Mouse (Mus musculus) liver, adult (tissue): ENCODE results near the gene Tamm41.

ENCODE experiments used
- GATA4 ChIP-seq: IDR thresholded peaks from 2 replicates; pipeline ENCODE4 v1.6.1; 2014; ENCODE audit warnings: mild to moderate bottlenecking, low read length; ENCODE audit not compliant: insufficient replicate concordance

The Tamm41 gene

GRCm38 (mm10) chr6:114969213-114970120 lies 68.2 kb downstream of the Tamm41 start, which contains the start of gene Vgll4:
TSS of gene Vgll4 (minus strand) at chr6:114969994.
- TF ChIP-seq GATA4: no peak

DNA sequence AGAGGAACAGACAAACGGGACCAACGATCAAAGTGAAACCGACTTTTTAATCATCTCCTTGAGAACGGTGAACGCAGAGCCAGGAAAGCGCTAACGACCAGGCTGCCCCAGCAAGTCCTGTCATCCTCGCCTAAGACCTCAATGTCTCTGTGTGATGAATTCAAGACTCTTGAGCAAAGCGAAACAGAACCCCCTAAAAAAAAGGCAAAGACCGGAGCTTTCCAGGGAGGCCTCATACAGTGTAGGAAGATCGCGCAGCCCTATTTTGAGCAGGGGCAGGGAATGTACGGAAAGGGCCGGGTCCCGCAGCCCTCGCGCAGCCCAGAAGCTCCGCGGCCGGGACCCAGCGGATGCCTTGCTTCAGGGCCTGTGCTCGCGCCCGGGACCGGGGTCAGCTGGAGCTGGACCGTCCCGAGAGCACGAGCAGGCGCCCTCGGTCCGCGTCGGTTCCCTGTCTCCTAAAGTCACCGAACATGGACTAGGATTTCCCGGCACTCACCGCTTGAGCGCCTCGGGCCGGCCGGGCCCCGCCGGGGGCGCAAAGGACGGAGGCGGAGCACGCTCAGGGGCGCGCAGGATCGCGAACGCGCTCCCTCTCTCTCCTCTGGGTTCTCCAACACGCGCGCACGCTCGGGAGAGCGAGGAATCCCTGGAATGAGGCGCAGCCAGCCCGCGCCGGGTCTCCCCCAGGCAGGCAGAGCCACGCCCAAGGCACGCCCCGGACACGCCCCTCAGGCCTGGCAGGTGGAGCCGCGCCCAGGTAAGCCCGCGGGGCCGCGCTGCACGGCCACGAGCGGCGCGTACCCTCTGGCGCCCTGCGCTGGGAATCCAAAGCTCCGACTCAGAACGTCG lies 69.1 kb downstream of the Tamm41 start:
- no peak for TF ChIP-seq GATA4

DNA sequence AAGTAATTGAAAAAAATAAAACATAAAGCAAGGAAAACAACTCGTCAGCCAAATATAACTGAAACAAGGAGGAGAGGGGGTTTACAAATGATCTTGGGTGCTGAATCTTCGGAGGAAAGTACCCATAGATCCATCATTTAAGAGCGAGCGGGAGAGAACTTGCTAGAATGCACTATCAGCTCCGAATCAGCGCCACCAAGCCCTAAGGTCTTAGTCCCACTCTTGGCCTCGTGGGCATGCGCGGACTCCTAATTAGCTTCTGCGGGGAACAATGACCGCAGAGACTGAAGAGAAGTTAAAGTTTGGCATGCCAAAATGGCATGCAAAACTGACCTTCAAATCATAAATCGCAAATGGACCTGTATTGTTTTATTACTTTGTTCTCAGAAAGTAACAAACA lies 70.1 kb downstream of the Tamm41 start:
- TF ChIP-seq GATA4: no peak

- no peak for TF ChIP-seq GATA4
Measured at GRCm38 (mm10) chr6:114966396-114967154, 71.1 kb downstream of the Tamm41 start.

DNA sequence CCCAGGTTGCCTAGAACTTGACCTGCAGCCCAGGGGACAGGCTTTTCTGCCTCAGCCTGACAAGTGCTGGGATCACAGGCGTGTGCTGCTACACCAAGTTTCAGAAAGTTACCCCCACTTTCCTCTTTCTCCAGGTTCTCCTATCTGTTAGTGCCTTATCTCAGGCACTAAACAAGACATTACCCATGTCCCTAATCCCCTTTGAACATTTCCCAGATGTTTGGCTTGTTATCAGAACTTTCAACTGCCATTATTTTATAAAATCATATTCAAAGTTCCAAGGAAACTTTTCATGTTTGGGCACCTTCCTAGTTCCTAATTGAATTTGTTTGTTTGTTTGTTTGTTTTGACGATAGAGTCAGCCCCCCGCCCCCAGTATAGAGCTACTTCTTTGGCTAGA lies 71.9 kb downstream of the Tamm41 start:
- no peak for TF ChIP-seq GATA4

DNA sequence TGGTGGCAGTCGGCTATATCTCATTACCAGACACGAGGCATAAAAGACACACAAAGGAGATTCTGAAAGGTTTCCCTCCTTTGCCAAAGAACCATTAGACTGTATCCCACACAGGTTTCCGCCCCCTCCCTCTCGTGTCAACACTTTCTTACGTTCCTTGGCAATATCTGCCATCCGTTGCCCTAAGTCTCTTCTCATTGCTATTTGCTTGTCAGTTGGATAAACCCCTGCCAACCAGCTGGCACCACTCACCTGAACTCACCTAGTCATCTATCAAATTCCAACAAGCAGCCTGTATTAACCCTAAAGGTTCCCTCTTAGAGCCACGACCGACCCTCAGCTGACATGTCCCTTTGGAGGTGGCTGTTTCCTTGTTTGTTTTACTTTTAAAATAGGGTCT lies 72.3 kb downstream of the Tamm41 start:
- no peak for TF ChIP-seq GATA4

DNA sequence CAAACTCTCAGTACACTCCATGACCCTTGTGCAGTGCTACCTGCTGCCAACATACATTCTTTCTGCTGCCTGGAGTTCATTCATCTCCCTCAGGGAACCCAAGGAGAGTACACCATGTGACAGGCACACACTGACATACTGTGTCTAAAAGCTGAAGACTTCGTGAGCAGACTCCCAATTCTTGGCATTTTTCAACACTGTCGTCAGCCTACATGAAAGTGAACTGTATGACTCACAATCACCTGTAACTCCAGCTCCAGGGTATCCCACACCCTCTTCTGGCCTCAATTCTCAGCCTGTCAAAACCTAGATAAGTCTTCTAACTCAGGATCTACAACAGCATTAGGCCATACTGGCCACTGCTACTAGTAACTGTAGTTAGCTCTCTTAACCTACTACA lies 73.4 kb downstream of the Tamm41 start:
- no peak for TF ChIP-seq GATA4

- TF ChIP-seq GATA4: no peak
Measured at GRCm38 (mm10) chr6:114963636-114964035, 74.0 kb downstream of the Tamm41 start.

DNA sequence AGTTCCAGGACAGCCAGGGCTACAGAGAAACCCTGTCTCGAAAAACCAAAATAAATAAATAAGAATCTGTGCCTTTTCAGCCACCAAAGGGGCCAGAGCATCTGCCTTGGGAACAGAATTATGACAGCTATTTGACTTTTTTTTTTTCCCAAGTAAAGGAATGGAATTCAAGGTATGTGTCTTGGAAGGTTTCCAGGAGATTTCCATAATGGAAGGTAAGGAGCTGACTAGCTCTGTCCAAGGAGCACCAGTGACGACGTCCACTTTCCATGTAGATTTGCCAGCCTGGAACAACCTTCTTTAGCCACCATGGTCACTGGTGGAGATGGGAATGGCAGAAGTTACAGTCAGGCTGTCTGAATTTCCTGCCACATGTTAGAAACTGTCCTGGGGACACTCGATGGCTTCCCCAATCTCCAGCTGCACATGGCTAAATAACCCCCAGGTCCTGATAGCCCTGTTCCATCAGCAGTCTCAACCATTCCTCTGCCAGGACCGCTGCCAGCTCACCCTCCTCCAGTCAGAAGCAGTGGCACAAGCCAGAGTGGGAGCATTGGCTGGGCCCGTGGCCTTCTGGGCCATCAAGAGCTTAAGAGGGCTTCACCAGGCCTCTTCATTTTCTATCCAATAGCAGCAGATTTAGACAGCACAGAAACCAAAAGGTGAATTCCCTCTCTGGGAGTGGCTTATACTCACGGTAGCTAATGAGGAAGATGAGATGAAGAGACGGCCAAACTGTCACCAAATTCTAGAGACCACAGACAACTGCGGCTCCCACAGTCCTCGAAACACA lies 76.2 kb downstream of the Tamm41 start:
- TF ChIP-seq GATA4: no peak

DNA sequence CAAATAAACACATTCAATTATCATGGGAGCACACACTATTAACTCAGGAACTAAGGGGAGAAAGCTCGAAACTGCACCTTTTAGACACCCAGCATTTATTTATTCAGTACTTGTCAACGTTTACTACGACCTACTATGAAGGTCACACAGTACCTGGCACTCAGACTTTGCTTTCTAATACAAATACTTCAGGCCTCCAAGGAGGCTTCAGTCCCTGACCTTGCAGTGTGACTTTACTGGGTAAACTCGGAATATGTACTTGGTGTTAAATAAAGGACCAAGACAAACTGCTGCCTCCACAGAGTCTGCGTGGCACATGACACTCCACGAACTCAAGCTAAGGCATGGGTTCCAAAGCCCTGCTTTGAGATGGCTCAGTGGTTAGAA lies 78.7 kb downstream of the Tamm41 start:
- no peak for TF ChIP-seq GATA4

DNA sequence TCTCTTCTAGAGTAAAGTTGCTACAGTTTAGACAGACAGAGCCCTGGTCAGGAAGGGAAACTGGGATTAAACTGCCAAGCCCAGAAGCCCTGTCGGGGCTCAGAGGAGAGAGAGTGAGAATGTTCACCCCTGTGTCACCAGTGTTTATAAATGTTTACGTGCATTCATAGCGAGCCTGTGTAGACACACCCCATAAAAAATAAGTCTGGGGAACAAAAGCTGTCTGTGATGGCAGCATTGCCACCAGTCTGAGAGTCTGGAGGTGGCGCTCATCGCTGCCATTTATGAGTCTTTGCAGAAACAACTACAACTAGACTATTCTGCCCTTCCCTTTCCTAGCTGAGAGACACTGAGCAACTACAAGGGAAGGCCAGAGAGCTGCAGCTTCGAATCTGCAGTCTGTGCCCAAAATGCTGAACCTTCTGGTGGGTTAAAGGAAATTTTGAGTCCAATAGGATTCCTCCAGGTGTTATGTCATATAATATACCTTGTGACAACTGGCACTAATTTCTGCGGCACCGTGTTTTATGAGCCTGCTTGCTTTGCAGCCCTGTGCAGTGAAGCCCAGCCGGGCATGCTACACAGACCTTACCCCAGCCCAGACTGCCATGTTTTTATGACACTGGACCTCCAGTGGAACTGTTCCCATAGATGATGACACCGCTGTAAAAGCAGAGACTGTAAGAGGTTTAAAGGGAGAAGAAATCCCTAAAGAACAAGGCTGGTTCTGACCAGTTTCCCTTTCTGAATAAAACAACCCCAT lies 79.2 kb downstream of the Tamm41 start:
- no peak for TF ChIP-seq GATA4

- TF ChIP-seq GATA4: no peak
Measured at GRCm38 (mm10) chr6:114957756-114958155, 79.9 kb downstream of the Tamm41 start.

GRCm38 (mm10) chr6:114954496-114954895 lies 83.2 kb downstream of the Tamm41 start:
- TF ChIP-seq GATA4: no peak
